23 mouse cellular contexts compared by ENCODE assay signal in genomic region chr9:86298131-86298530, GRCm38 (mm10).
DNase-seq lines count a peak whose midpoint lies in the region; ATAC-seq and TF ChIP-seq lines count a peak whose summit lies in the region.
"Had no signal": no experiment of that assay in that cellular context is flagged by ENCODE, and none has a peak within 500 bp of the region (broad histone marks: within the 10 kb centered on the region; RNA-seq: fewer than 3 reads in every experiment).

No protein-coding gene starts in this region.

- intact Hi-C loops in heart, postnatal 25 days (cut with DNase I), result no loop called here

- TF ChIP-seq CTCF in hindbrain, postnatal 0 days (IDR thresholded peaks at IDR 0.05; ENCODE audit: low read depth), result no peak

- peak; percentile 5 to 16 for DNase-seq in heart, adult 18-20 months
- no peak for DNase-seq in heart, postnatal 25 days (ENCODE audit: low spot score)
- DNase-seq in hindbrain, postnatal 0 days (ENCODE audit: low spot score), result no peak
- peak; percentile 16 for DNase-seq in retina, embryonic 14.5 days (ENCODE audit: low spot score)
- DNase-seq in retina, postnatal 1 day, result no peak
- DNase-seq in gastrocnemius, postnatal 4 days (ENCODE audit: low spot score in 2 of 2), result no peak
- no peak for DNase-seq in layer of hippocampus, adult 8-10 months (ENCODE audit: low spot score in 2 of 2)
- DNase-seq: cerebellum, adult 8-10 months; kidney, adult 2 months; kidney, postnatal 25 days; layer of hippocampus, adult 9-11 months; lung, adult 2 months; lung, postnatal 4 days; right cerebral cortex, postnatal 14 days; spleen, adult 18-20 months; thymus, postnatal 25 days had no signal

- H3K4me1 ChIP-seq in hindbrain, postnatal 0 days (ENCODE audit: insufficient read depth, low read length), result no peaks in the 10 kb centered on the region
- H3K4me1 ChIP-seq in hindbrain, embryonic 12.5 days, result peaks cover 12% of the 10 kb centered on the region
- H3K4me1 ChIP-seq: limb, embryonic 10.5 days; liver, embryonic 12.5 days had no signal

- H3K9ac ChIP-seq in hindbrain, postnatal 0 days (replicated peaks; ENCODE audit: low read length), result no peak overlapping the region
- H3K9ac ChIP-seq in hindbrain, embryonic 12.5 days, result no peak overlapping the region
- H3K9ac ChIP-seq: liver, embryonic 12.5 days had no signal

- peak overlapping the region; percentile 2; the same call in 1 of the 2 replicates for H3K4me2 ChIP-seq in hindbrain, postnatal 0 days (ENCODE audit: low read depth, low read length)
- no peak overlapping the region for H3K4me2 ChIP-seq in hindbrain, embryonic 12.5 days (replicated peaks)
- H3K4me2 ChIP-seq: liver, embryonic 12.5 days had no signal

- H3K4me3 ChIP-seq in hindbrain, postnatal 0 days (ENCODE audit: low read length), result no peak overlapping the region
- no peak overlapping the region for H3K4me3 ChIP-seq in hindbrain, embryonic 12.5 days
- H3K4me3 ChIP-seq: embryonic facial prominence, embryonic 10.5 days; heart, adult 2 months; limb, embryonic 10.5 days; liver, embryonic 12.5 days; myocyte had no signal

- ATAC-seq in hindbrain, postnatal 0 days, result no peak
- ATAC-seq in hindbrain, embryonic 12.5 days (ENCODE audit: low FRiP score), result no peak
- ATAC-seq: inflammation-experienced regulatory T-cells, adult 6 months; liver, embryonic 12.5 days had no signal

- WGBS in hindbrain, postnatal 0 days, result 25% methylated on average over 5 of the region's 5 CpGs
- WGBS in hindbrain, embryonic 12.5 days, result 47% methylated on average over 5 of the region's 5 CpGs

- H3K36me3 ChIP-seq in hindbrain, postnatal 0 days (ENCODE audit: insufficient read depth, low read length), result no peaks in the 10 kb centered on the region
- H3K36me3 ChIP-seq in hindbrain, embryonic 12.5 days, result no peaks in the 10 kb centered on the region
- H3K36me3 ChIP-seq: embryonic facial prominence, embryonic 10.5 days; limb, embryonic 10.5 days; liver, embryonic 12.5 days had no signal

- H3K27me3 ChIP-seq in hindbrain, postnatal 0 days (ENCODE audit: insufficient read depth, low read length), result no peaks in the 10 kb centered on the region
- H3K27me3 ChIP-seq in hindbrain, embryonic 12.5 days, result no peaks in the 10 kb centered on the region
- H3K27me3 ChIP-seq: liver, embryonic 12.5 days had no signal

- no peaks in the 10 kb centered on the region for H3K9me3 ChIP-seq in hindbrain, postnatal 0 days (ENCODE audit: low read length)
- no peaks in the 10 kb centered on the region for H3K9me3 ChIP-seq in hindbrain, embryonic 12.5 days (replicated peaks)
- H3K9me3 ChIP-seq: embryonic facial prominence, embryonic 10.5 days; limb, embryonic 10.5 days; liver, embryonic 12.5 days had no signal

- H3K27ac ChIP-seq in hindbrain, postnatal 0 days, result no peak overlapping the region
- no peak overlapping the region for H3K27ac ChIP-seq in hindbrain, embryonic 12.5 days
- H3K27ac ChIP-seq: embryonic facial prominence, embryonic 10.5 days; heart, adult 2 months; limb, embryonic 10.5 days; liver, embryonic 12.5 days had no signal

Comparison
In these comparisons a context has a peak if more than half of its experiments do, and no peak if none do; other contexts are left out.
1. DNase-seq: peak in heart, adult 18-20 months (2 of 2) and retina, embryonic 14.5 days (single experiment); none in heart, postnatal 25 days (single experiment), hindbrain, postnatal 0 days (single experiment), retina, postnatal 1 day (single experiment), gastrocnemius, postnatal 4 days (0 of 2) and layer of hippocampus, adult 8-10 months (0 of 2).